Mouse (Mus musculus) induced T-regulatory cell, adult 2 months (primary cell): ENCODE results near the gene Nags.
"Not testable (repeated sequence)": the region's sequence is repeated elsewhere in the genome, so short reads cannot be mapped to it uniquely, and the experiment has no call there.

Experiments
- DNase-seq: peaks from one replicate; pipeline ENCODE4 v3.0.0-alpha.2; 2012; ENCODE audit warnings: low read depth

The Nags gene

DNA sequence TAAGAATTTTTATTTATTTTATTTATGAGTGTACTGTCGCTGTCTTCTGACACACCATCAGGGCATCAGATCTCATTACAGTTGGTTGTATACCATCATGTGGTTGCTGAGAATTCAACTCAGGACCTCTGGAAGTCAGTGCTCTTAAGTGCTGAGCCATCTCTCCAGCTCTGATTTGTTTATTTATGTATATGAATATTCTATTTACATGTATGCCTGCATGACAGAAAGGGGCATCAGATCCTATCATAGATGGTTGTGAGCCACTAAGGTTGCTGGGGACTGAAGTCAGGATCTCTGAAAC lies 11.4 kb downstream of the Nags start:
- DNase-seq: no peak

DNA sequence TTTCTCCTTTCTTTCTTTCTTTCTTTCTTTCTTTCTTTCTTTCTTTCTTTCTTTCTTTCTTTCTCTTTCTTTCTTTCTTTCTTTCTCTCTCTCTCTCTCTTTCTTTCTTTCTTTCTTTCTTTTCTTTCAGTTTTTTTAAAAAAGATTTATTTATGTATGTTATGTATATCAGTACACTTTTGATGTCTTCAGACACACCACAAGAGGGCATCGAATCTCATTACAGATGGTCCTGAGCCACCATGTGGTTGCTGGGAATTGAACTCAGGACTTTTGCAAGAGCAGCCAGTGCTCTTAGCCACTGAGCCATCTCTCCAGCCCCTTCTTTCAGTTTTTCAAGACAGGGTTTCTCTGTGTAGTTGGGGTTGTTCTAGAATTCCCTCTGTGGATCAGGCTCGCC lies 12.7 kb downstream of the Nags start:
- not testable (repeated sequence) for DNase-seq

- DNase-seq: no peak
These were observed 14.5 kb downstream of the Nags start for GRCm38 (mm10) chr11:102159781-102160180.

DNA sequence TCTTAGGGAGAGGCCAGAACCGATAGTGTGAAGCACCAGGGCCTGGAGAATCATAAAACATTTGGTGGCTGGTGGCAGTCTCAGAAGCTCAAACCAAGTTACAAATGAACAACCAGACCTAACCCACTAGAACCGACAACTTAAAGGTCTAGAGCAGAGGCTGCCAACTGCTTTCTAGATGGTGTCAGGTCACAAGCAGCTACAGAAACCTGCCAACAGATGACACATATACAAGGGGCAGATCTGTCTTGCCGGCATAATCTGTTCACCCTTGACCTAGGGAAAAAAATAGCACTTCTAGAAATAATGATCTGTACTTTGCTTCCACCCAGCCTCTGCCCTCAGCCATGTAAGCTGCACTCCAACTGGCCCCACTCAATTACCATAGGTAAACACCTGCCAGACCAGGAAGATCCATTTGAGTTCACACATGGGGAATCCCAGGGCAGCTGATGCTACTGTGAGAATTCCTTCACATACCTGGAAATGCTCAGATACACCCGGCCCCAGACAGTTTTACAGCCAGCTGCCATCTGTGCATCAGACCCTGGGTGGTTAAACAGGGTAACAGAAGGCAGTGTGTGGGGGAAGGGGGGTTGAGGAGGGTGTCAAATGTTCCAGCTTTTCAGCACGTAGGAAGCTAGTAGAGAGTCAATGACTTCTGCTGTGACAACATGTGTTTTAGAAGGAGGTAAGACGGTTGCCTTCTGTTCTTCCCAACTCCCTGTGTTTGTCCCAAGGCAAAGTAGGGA lies 20.8 kb downstream of the Nags start:
- no peak for DNase-seq

DNA sequence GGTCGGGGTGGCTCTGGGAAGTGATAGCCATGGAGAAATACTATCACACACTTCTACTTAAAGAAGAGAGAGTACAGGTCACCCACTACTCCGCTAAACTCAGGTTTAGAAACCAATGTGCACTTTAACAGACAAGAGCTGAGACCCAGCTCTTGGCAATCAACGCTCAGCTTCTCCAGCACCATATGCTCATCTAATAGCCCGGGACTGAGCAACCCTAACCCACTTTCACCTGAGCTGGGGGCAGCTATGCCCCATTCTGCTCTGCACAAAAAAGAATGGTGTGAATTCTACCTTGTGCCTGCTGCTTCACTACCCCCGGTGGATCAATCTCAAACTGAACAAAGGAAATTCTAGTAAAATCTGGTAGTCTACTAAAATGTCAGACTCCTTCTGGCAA lies 22.2 kb downstream of the Nags start:
- no peak for DNase-seq

DNA sequence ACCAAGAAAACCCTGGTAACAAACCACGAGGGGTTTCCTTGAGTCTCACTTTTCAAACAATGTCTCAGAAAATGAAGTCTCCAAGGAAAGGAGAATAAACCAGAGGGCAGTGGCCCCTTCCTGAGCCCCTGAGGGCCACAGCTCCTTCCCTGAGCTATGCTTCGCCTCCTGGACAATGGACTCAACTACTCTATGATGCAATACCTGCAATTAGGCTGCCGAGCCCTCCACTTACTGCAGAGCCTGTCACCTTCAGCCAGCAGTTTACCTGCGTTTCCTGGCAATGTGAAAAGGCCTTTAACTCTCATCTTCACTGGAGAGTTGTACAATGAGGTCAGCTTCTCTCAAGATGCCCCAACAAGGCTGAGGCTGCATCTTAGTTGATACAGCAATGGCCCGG lies 23.4 kb downstream of the Nags start:
- no peak for DNase-seq

DNA sequence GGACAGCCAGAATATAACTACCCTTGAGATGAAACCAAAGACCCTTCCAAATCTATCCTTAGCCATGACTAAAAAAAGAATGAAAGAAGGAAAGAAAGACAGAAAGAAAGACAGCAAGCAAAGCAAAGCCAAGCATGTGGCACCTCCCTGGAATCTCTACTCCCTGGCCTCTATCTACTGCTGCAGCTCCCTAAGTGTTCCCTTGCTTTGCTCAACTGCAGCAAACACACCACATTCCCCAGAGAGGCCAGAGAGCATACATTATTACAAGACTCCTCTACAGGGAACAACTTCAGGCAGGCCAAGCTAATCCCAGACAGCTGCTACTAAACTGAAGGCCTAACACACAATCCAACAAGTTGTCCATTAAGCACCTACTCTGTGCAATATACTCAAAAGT lies 34.5 kb downstream of the Nags start:
- DNase-seq: no peak

DNA sequence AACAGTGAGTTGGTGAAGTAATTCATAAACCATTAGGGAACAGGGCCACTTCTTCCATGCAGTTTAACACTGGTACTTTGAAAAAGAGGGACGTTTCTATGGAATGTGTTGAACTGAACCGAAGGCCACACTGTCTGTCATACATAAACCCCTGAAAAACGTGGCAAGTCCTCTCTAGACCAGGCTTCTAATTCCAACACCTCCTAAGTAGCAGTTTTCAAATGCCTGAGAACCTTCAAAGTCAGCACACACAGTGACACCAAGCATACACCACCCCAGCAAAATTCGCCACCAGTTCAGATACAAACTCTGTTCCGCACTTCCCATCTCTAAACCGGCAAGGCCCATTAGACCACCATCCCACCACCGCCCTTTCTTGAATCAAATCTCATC lies 38.9 kb downstream of the Nags start:
- DNase-seq: no peak

GRCm38 (mm10) chr11:102184646-102185495 lies 39.6 kb downstream of the Nags start, which contains the start of gene Lsm12:
Gene Lsm12 (minus strand): TSS chr11:102185296.
- DNase-seq: peak; percentile 98

- DNase-seq: no peak
These were observed 40.4 kb downstream of the Nags start for GRCm38 (mm10) chr11:102185677-102186076.

GRCm38 (mm10) chr11:102186235-102186634 lies 40.9 kb downstream of the Nags start:
- DNase-seq: no peak

DNA sequence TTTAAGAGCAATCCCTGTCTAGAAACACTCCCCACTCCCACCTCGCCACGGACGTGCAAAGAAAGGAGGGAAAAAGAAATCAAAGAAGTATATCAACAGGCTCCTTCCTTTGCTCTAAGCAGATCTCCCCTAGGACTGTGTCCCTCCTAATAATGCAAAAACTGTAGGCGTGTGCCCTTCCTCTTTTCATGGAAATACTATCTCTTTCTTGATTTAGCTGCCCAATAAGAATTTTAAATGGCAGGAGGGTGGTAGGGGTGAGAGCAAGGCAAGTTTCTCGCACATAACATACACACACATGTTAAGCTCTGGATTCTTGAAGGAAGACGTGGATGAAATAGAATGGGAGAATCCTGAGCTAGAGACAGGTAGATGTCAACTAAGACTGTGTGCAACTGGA lies 43.7 kb downstream of the Nags start:
- DNase-seq: no peak

DNA sequence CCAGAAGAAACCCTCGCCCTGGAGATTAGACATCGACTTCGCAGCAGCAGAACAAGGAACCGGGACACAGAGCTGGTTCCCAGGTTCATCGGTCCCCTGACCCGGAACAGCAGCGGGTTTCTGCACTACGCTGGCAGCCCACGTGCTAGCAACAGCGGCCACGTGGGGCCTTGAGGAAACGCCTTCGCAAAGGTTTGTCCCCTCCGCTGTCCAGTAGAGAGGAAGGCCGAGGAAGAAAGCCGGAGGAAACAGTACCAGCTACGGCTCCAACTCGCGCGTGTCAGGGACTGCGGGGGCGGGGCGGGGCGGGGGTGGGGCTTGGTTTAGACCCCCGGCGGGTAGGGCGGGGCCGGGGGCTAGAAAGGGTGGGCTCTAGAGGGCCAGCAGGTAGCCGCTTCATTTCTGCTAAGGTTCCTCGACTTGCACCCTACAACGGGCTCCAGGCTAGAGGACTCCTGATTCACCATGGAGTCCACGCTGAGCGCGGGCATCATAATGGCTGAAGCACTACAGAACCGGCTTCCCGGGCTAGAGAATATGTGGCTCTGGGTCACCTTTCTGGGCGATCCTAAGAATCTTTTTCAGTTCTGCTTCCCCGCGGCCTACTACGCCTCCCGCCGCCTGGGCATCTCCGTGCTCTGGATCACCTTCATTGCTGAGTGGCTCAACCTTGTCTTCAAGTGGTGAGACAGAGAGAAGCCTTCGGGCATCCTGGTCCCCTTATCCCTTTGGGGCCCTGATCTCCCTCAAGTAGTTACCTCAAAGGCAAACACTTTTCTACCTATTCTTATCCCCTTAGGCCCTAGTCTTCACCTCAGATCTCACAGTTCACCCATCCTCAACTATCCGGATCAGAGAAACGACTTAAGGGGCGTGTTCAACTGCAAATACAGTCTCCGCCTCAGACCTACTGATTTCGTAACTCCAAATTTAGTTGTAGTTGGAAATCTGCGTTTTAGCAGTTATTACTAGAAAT lies 44.4 kb downstream of the Nags start, which contains the start of gene G6pc3:
TSS of gene G6pc3 (plus strand) at position 160 of the 976 bp plus-strand sequence.
- peak; percentile 88 for DNase-seq

GRCm38 (mm10) chr11:102190848-102191247 lies 45.5 kb downstream of the Nags start:
- DNase-seq: peak; percentile 20

GRCm38 (mm10) chr11:102193657-102194440 lies 48.5 kb downstream of the Nags start:
- no peak for DNase-seq

- DNase-seq: no peak
These were observed 50.9 kb downstream of the Nags start for GRCm38 (mm10) chr11:102196018-102196797.

DNA sequence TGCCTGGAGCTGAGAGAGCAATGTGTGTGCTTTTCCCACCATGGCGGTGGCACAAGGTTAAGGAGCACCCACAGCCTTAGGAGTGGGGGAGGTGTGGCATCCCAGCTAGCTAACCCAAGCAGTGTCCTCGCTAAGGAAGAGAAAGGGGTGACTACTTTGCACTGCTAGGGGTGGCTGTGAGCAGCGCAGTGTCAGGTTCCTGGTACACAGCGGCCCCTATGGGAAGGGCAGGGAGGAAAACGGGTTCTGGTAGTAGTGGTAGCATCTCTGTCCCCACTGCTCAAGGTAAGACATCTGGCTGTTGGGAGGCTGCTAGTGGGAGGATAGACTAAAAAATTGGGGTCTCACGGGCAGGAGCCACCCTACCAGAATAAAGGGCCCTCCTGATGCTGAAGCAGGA lies 52.9 kb downstream of the Nags start:
- no peak for DNase-seq
